Mouse (Mus musculus): Measurements from ENCODE around the gene Ctla4.
A peak's percentile ranks its signal among the peaks of the same experiment; 100 is the strongest.

Gene Ctla4

GRCm38 (mm10) chr1:60886981-60887380 lies at the start of gene Ctla4:
Gene Ctla4, plus strand, starts transcription at chr1:60887000.
- no peak for DNase-seq (ENCODE audit: low read depth, low spot score)

- DNase-seq (ENCODE audit: low read depth, low spot score) = peak; percentile 57
These were observed 47.6 kb upstream of the Ctla4 start for GRCm38 (mm10) chr1:60839161-60839560.

GRCm38 (mm10) chr1:60845318-60846060 lies 41.3 kb upstream of the Ctla4 start:
- DNase-seq (ENCODE audit: low read depth, low spot score) = no peak

GRCm38 (mm10) chr1:60846616-60847275 lies 40.1 kb upstream of the Ctla4 start:
- no peak for DNase-seq (ENCODE audit: low read depth, low spot score)

- DNase-seq (ENCODE audit: low read depth, low spot score) = no peak
These were observed 37.7 kb upstream of the Ctla4 start for GRCm38 (mm10) chr1:60849112-60849511.

DNA sequence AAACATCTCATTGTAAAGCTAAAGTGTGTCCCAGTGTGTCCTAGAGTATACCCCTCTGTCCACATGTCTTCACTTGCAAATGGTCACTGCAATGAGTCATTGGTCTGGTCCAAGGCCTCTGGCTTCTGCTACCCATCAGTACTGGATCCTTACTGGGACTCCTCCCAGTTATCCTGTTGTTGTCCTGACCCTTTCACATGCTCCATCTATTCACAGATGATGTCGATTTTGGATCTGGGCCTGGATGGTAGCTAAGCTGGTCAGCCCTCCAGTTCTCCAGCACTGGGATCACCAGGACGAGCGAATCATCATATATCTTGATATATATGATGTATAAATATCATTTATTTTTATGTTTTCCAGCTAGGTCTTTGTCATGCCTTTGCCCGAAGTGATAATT lies 37.0 kb upstream of the Ctla4 start:
- DNase-seq (ENCODE audit: low read depth, low spot score) = no peak

GRCm38 (mm10) chr1:60851041-60851781 lies 35.6 kb upstream of the Ctla4 start:
- DNase-seq (ENCODE audit: low read depth, low spot score) = peak; percentile 87

DNA sequence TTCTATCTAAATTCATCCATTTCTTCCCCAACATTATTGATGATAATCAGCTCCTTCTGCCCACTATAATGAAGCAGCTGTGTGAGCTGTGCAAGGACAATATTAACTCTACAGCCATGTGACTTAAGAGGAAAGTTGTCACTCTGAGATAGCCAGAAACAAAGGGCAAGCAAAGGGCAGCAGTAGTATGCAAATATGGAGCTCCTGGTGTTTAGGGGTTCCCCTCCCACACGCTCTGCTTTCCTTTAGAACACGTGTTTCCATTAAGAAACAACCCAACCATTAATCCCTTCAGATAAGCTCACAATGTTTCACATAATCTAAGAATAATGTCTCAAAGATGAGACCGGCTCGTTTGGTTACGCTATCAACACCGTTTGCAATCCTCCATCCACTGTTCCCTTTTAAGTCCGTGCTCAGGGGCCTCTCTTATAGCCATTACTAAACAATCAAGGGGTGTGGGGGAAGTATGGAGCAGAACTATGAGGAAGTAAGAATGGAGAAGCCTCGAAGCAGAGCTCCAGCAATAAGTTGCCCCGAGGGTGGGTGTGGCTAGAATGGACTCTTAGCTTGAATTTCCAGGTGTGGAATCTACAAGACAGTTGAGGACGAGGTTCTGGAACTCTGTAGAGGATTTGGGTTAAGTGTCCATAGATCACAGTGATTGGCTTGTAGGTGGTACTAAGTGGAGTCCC lies 34.6 kb upstream of the Ctla4 start:
- peak; percentile 68 for DNase-seq (ENCODE audit: low read depth, low spot score)

GRCm38 (mm10) chr1:60852770-60853147 lies 34.0 kb upstream of the Ctla4 start:
- DNase-seq (ENCODE audit: low read depth, low spot score) = peak; percentile 63

DNA sequence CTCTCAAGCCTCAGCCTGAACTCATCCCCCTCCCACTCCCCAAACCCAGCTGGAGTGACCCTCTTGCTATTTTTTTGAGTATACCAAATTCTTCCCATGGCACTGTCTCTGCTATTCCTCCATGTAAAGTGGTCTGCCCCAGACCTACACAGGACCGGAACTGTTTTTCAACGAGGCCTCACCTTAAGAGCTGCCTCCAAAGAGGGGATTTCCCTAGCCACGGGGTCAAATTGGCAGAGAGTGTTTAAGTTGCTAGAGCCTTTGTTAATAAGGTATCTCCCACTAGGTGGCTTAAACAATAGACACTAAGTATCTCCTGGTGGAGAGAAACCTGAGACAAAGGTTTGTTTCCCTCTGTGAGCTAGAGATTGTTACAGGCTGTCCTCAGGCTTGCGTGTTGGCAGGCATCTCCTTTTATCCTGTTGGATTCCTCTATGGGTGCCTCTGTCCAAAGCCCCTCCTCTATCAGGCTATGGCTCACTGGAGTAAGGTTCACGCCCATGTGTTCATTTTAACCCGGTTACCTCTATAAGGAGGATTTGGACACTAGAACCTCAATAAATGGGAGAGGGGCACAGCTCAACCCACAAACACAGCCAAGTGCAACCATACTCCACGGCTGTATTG lies 33.4 kb upstream of the Ctla4 start:
- peak; percentile 93 for DNase-seq (ENCODE audit: low read depth, low spot score)

DNA sequence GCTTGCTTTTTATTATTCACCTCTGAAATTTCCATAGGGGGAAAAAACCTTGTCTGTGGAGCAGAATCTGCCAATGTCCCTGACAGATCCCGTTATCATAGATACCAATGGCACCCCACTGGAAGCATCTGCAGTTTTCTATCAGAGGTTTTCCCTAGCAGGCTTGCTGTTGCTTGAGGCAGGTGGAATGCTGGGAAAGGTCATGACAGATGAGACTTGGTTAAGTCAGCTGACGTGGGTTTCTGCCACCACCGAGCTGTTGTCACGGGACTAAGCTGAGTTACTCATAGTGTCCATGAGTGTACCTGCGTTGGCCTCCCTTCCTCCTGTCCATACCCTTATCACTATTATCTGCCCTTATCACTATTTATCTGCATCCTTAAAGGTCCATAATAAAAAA lies 32.8 kb upstream of the Ctla4 start:
- peak; percentile 35 for DNase-seq (ENCODE audit: low read depth, low spot score)

DNA sequence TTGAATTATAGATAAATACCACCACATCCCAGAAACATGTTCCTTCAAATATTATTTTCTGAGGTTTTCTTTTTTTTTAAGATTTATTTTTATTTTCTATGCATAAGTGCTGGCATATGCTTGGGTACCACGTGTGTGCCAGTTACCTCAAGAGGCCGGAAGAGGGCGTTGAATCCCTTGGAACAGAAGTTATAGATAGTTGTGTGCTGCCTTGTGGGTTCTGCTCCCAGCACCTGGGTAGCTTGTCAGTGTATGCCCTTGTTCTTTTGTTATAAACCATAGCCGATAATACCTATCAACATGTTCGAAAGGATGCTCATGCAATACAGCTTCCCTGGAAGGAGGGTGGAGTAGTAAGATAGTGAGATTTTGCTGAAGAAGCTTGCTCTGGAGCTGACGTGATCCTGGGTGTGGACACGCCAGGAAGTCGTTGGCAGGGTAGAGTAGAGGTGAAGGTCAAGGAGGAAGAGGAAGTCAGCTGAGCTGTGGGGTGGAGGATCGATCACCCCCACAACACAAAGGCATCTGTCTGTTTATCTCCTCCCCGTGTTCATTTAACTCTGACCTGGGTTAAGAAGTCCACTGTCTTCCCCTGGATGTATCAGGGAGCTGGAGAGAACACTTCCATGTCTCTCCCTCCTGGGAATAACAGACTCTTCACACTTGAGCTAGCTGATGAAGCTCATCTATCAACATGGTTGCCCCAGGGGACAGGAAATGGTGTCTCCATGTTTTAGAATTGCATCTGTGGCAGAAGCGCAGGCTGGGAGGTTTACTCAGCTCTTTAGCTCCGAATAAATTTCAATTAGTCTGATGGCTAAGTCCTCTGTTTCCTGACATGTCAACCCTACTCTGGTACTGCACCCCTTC lies 29.2 kb upstream of the Ctla4 start:
- DNase-seq (ENCODE audit: low read depth, low spot score) = peak; percentile 72

GRCm38 (mm10) chr1:60859159-60859558 lies 27.6 kb upstream of the Ctla4 start:
- no peak for DNase-seq (ENCODE audit: low read depth, low spot score)

DNA sequence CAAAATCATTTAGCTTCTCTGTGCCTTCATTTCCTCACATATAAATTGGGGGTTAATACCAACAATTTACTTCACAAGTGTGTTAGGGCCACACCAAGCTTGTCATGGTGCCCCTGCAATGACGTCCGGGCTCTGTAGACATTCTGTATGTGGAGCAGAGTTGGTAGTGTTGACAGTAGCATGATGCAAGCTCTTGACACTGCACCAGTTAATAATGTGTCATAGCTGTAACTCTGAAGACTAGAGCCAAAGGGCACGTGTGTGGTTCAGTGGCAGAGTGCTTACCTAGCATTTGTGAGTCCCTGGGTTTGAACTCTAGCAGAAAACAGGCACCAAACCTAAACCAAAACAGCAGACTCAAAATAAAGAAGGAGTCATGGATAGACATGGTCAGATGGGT lies 27.0 kb upstream of the Ctla4 start:
- DNase-seq (ENCODE audit: low read depth, low spot score) = no peak

GRCm38 (mm10) chr1:60860357-60860946 lies 26.3 kb upstream of the Ctla4 start:
- peak; percentile 80 for DNase-seq (ENCODE audit: low read depth, low spot score)

DNA sequence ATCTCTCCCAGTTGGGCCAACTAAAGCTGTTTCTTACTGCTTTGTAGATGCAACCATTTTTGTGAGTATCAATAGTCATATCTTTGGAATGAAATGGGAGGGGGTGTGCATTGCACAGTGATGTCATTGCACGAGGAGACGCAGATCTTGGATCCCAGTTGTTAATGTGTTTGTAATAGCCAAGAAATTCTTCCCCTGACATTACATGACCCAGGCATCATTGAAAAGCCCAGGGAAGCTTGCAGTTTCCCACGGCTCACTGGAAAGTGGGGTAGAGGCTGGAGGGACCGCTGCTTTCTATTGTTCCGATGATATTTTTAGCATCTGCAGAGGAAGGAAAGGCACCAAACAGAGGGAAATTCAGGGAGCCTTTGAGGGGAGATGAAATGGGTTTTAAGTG lies 25.8 kb upstream of the Ctla4 start:
- no peak for DNase-seq (ENCODE audit: low read depth, low spot score)

- DNase-seq (ENCODE audit: low read depth, low spot score) = no peak
These were observed 25.4 kb upstream of the Ctla4 start for GRCm38 (mm10) chr1:60861431-60861830.

DNA sequence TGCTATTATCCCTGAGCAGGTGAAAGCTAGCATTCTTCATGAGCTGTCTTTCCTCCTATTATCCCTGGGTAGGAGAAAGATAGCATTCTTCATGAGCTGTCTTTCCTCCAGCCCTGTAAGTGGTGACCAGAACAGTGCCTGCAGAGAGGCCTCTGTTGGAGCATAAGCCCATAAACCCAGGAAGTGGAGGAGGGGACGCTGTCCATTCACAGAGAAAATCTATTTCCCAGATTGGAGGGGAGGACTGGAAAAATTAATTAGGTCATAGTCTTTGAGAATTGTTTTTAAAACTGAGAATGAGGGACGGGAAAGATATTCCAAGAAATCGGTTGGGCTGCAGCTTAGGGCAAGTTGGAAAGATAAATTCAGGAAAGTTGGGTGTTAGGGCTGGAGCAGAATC lies 24.3 kb upstream of the Ctla4 start:
- DNase-seq (ENCODE audit: low read depth, low spot score) = no peak

DNA sequence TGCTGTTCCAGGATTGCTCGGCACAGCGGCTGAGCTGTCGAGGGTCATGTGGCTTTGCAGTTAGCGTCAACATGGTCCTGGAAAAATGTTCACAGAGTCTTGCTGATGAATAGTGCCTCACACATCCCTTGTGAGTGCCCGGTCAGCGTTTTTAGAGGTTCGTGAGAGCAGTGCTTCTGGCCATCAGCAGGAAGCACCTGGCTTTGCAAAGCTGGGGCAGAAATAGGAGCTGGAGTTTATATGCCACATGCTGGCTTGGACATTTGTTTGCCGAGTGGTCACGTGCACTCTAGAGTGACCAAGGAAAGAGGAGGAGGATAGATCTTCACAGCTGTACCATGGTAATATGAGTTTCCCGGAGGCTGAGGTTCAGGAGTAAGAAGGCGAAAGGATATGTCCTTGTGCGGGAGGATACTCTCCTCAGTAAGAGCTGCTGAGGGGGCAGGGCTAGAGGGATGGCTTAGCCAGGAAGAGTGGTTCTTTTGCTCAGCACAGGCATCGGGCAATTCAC lies 23.8 kb upstream of the Ctla4 start:
- DNase-seq (ENCODE audit: low read depth, low spot score) = no peak

- no peak for DNase-seq (ENCODE audit: low read depth, low spot score)
These were observed 23.1 kb upstream of the Ctla4 start for GRCm38 (mm10) chr1:60863701-60864100.
